Mouse (Mus musculus): ENCODE measurements around the gene Cpt1a. TPM values are rescaled to one million over a fixed set of nuclear protein-coding genes. Genes with fewer than 3 reads are reported as not detected.

Gene Cpt1a
- polyA plus RNA-seq, 1 experiment from 2014 or later, result 8.0 TPM

GRCm38 (mm10) chr19:3333694-3334515 is 11.8 kb downstream of the Cpt1a start:
- ATAC-seq (ENCODE audit: insufficient read depth, low FRiP score, low TSS enrichment), result no peak
- 74% methylated on average over 17 of the region's 17 CpGs for WGBS
- DNase-seq (ENCODE audit: low spot score), result no peak
- Histone ChIP-seq H3K9ac (ENCODE audit: low read length) (no peak overlapping the region), H3K4me2 (ENCODE audit: low read depth) (no peak overlapping the region), H3K4me1 (ENCODE audit: control insufficient read depth, insufficient read depth, low read length) (no peaks in the 10 kb centered on the region), H3K27ac (ENCODE audit: low read depth, low read length) (no peak overlapping the region), H3K9me3 (ENCODE audit: control insufficient read depth, low read length) (no peaks in the 10 kb centered on the region), H3K4me3 (ENCODE audit: low read depth, low read length) (no peak overlapping the region), H3K27me3 (ENCODE audit: control insufficient read depth, insufficient read depth, low read length) (no peaks in the 10 kb centered on the region), H3K36me3 (ENCODE audit: control insufficient read depth, insufficient read depth, low read length) (no peaks in the 10 kb centered on the region)

- H3K36me3 ChIP-seq (ENCODE audit: control insufficient read depth, insufficient read depth, low read length), result no peaks in the 10 kb centered on the region
- H3K9me3 ChIP-seq (ENCODE audit: control insufficient read depth, low read length), result no peaks in the 10 kb centered on the region
- no peak for ATAC-seq (ENCODE audit: insufficient read depth, low FRiP score, low TSS enrichment)
- no peak for DNase-seq (ENCODE audit: low spot score)
- H3K9ac ChIP-seq (ENCODE audit: low read length), result no peak overlapping the region
- H3K27ac ChIP-seq (ENCODE audit: low read depth, low read length), result no peak overlapping the region
- no peaks in the 10 kb centered on the region for H3K4me1 ChIP-seq (ENCODE audit: control insufficient read depth, insufficient read depth, low read length)
- H3K27me3 ChIP-seq (ENCODE audit: control insufficient read depth, insufficient read depth, low read length), result no peaks in the 10 kb centered on the region
- H3K4me2 ChIP-seq (ENCODE audit: low read depth), result no peak overlapping the region
- 86% methylated on average over 4 of the region's 4 CpGs for WGBS
- H3K4me3 ChIP-seq (ENCODE audit: low read depth, low read length), result no peak overlapping the region
Measured at GRCm38 (mm10) chr19:3334550-3334949, 12.4 kb downstream of the Cpt1a start.

GRCm38 (mm10) chr19:3335917-3336316 is 13.8 kb downstream of the Cpt1a start:
- DNase-seq (ENCODE audit: low spot score) (no peak), ATAC-seq (ENCODE audit: insufficient read depth, low FRiP score, low TSS enrichment) (no peak)
- Histone ChIP-seq H3K36me3 (ENCODE audit: control insufficient read depth, insufficient read depth, low read length) (no peaks in the 10 kb centered on the region), H3K27ac (ENCODE audit: low read depth, low read length) (no peak overlapping the region), H3K27me3 (ENCODE audit: control insufficient read depth, insufficient read depth, low read length) (no peaks in the 10 kb centered on the region), H3K9me3 (ENCODE audit: control insufficient read depth, low read length) (no peaks in the 10 kb centered on the region), H3K4me1 (ENCODE audit: control insufficient read depth, insufficient read depth, low read length) (no peaks in the 10 kb centered on the region), H3K9ac (ENCODE audit: low read length) (no peak overlapping the region), H3K4me2 (ENCODE audit: low read depth) (no peak overlapping the region), H3K4me3 (ENCODE audit: low read depth, low read length) (no peak overlapping the region)
- 70% methylated on average over 1 of the region's 1 CpGs for WGBS

GRCm38 (mm10) chr19:3336485-3337255 is 14.5 kb downstream of the Cpt1a start:
- 71% methylated on average over 8 of the region's 8 CpGs for WGBS
- no peak overlapping the region for H3K9ac ChIP-seq (ENCODE audit: low read length)

GRCm38 (mm10) chr19:3339187-3339586 is 17.1 kb downstream of the Cpt1a start:
- Histone ChIP-seq H3K27me3 (ENCODE audit: control insufficient read depth, insufficient read depth, low read length) (no peaks in the 10 kb centered on the region), H3K4me1 (ENCODE audit: control insufficient read depth, insufficient read depth, low read length) (no peaks in the 10 kb centered on the region), H3K4me3 (ENCODE audit: low read depth, low read length) (no peak overlapping the region), H3K27ac (ENCODE audit: low read depth, low read length) (no peak overlapping the region), H3K36me3 (ENCODE audit: control insufficient read depth, insufficient read depth, low read length) (no peaks in the 10 kb centered on the region), H3K4me2 (ENCODE audit: low read depth) (no peak overlapping the region), H3K9ac (ENCODE audit: low read length) (no peak overlapping the region), H3K9me3 (ENCODE audit: control insufficient read depth, low read length) (no peaks in the 10 kb centered on the region)
- DNase-seq (ENCODE audit: low spot score) (no peak), ATAC-seq (ENCODE audit: insufficient read depth, low FRiP score, low TSS enrichment) (no peak)
- 87% methylated on average over 8 of the region's 8 CpGs for WGBS

More at GRCm38 (mm10) chr19:3336485-3337255, 14.5 kb downstream of the Cpt1a start:
- ATAC-seq (ENCODE audit: insufficient read depth, low FRiP score, low TSS enrichment) (no peak), DNase-seq (ENCODE audit: low spot score) (no peak)
- Histone ChIP-seq H3K4me1 (ENCODE audit: control insufficient read depth, insufficient read depth, low read length) (no peaks in the 10 kb centered on the region), H3K9me3 (ENCODE audit: control insufficient read depth, low read length) (no peaks in the 10 kb centered on the region), H3K27ac (ENCODE audit: low read depth, low read length) (no peak overlapping the region), H3K4me2 (ENCODE audit: low read depth) (no peak overlapping the region), H3K36me3 (ENCODE audit: control insufficient read depth, insufficient read depth, low read length) (no peaks in the 10 kb centered on the region), H3K27me3 (ENCODE audit: control insufficient read depth, insufficient read depth, low read length) (no peaks in the 10 kb centered on the region), H3K4me3 (ENCODE audit: low read depth, low read length) (no peak overlapping the region)

GRCm38 (mm10) chr19:3341021-3341420 is 18.9 kb downstream of the Cpt1a start:
- H3K4me1 ChIP-seq (ENCODE audit: control insufficient read depth, insufficient read depth, low read length), result no peaks in the 10 kb centered on the region
- no peaks in the 10 kb centered on the region for H3K9me3 ChIP-seq (ENCODE audit: control insufficient read depth, low read length)
- no peaks in the 10 kb centered on the region for H3K36me3 ChIP-seq (ENCODE audit: control insufficient read depth, insufficient read depth, low read length)
- 80% methylated on average over 3 of the region's 3 CpGs for WGBS
- no peak for ATAC-seq (ENCODE audit: insufficient read depth, low FRiP score, low TSS enrichment)
- no peak overlapping the region for H3K27ac ChIP-seq (ENCODE audit: low read depth, low read length)
- no peaks in the 10 kb centered on the region for H3K27me3 ChIP-seq (ENCODE audit: control insufficient read depth, insufficient read depth, low read length)
- H3K9ac ChIP-seq (ENCODE audit: low read length), result no peak overlapping the region
- DNase-seq (ENCODE audit: low spot score), result no peak
- H3K4me3 ChIP-seq (ENCODE audit: low read depth, low read length), result no peak overlapping the region
- H3K4me2 ChIP-seq (ENCODE audit: low read depth), result no peak overlapping the region

GRCm38 (mm10) chr19:3343929-3344328 is 21.8 kb downstream of the Cpt1a start:
- Histone ChIP-seq H3K4me2 (ENCODE audit: low read depth) (no peak overlapping the region), H3K4me1 (ENCODE audit: control insufficient read depth, insufficient read depth, low read length) (no peaks in the 10 kb centered on the region), H3K9me3 (ENCODE audit: control insufficient read depth, low read length) (no peaks in the 10 kb centered on the region), H3K9ac (ENCODE audit: low read length) (no peak overlapping the region), H3K27ac (ENCODE audit: low read depth, low read length) (no peak overlapping the region), H3K36me3 (ENCODE audit: control insufficient read depth, insufficient read depth, low read length) (no peaks in the 10 kb centered on the region), H3K27me3 (ENCODE audit: control insufficient read depth, insufficient read depth, low read length) (no peaks in the 10 kb centered on the region), H3K4me3 (ENCODE audit: low read depth, low read length) (no peak overlapping the region)
- ATAC-seq (ENCODE audit: insufficient read depth, low FRiP score, low TSS enrichment) (no peak), DNase-seq (ENCODE audit: low spot score) (no peak)
- WGBS, result 77% methylated on average over 3 of the region's 3 CpGs

- H3K36me3 ChIP-seq (ENCODE audit: control insufficient read depth, insufficient read depth, low read length), result no peaks in the 10 kb centered on the region
- no peak overlapping the region for H3K4me2 ChIP-seq (ENCODE audit: low read depth)
- WGBS, result 86% methylated on average over 8 of the region's 8 CpGs
- ATAC-seq (ENCODE audit: insufficient read depth, low FRiP score, low TSS enrichment), result no peak
- H3K4me1 ChIP-seq (ENCODE audit: control insufficient read depth, insufficient read depth, low read length), result no peaks in the 10 kb centered on the region
- no peak for DNase-seq (ENCODE audit: low spot score)
- no peak overlapping the region for H3K4me3 ChIP-seq (ENCODE audit: low read depth, low read length)
- no peak overlapping the region for H3K9ac ChIP-seq (ENCODE audit: low read length)
- no peak overlapping the region for H3K27ac ChIP-seq (ENCODE audit: low read depth, low read length)
- H3K9me3 ChIP-seq (ENCODE audit: control insufficient read depth, low read length), result no peaks in the 10 kb centered on the region
- no peaks in the 10 kb centered on the region for H3K27me3 ChIP-seq (ENCODE audit: control insufficient read depth, insufficient read depth, low read length)
Measured at GRCm38 (mm10) chr19:3344636-3345544, 22.8 kb downstream of the Cpt1a start.

All from neural tube, embryonic 11.5 days (tissue).